Mouse (Mus musculus) colon, adult 2 months (tissue): ENCODE results near the gene Osbpl6. TPM values are rescaled to one million over a fixed set of nuclear protein-coding genes. Genes with fewer than 3 reads are reported as not detected.

Experiments
- polyA plus RNA-seq: library from polyadenylated mRNA; depleted of rRNA; stranded (reverse); fragments of >200 nt; gene quantifications from 2 replicates; pipeline ENCODE4 v1.2.3, GENCODE M21; 2012; rRNA removed

Gene Osbpl6
- 15.3 and 26.4 TPM in 2 replicates for polyA plus RNA-seq

GRCm38 (mm10) chr2:76406151-76406936, at the start of gene Osbpl6:
Osbpl6 (plus strand) TSS chr2:76406508.

GRCm38 (mm10) chr2:76360226-76360625, 46.1 kb upstream of the Osbpl6 start, which contains the start of gene Cyct:
Cyct (minus strand) TSS chr2:76360450.

GRCm38 (mm10) chr2:76369821-76370655, 36.3 kb upstream of the Osbpl6 start, which contains the start of gene Rbm45:
Rbm45 (plus strand) TSS chr2:76369984.

GRCm38 (mm10) chr2:76647883-76648570, 241.7 kb downstream of the Osbpl6 start, which contains the start of the genes Prkra and Pjvk:
Prkra (minus strand) TSS chr2:76648015.
Pjvk (plus strand) TSS chr2:76648476.

Other genes with a start within 250 kb of the Osbpl6 start
- gene Pde11a, start 67.7 kb upstream of the Osbpl6 start, polyA plus RNA-seq = 0.15 and 0.27 TPM in 2 replicates
- gene Cyct, start 46.1 kb upstream of the Osbpl6 start, polyA plus RNA-seq = not detected in 2 replicates
- gene Rbm45, start 36.5 kb upstream of the Osbpl6 start, polyA plus RNA-seq = 10.9 and 15.9 TPM in 2 replicates
- gene Prkra, start 241.5 kb downstream of the Osbpl6 start, polyA plus RNA-seq = 17.3 and 21.2 TPM in 2 replicates
- not detected in 2 replicates for gene Pjvk, start 242.0 kb downstream of the Osbpl6 start, polyA plus RNA-seq